Comparison of ENCODE assay signal across 30 mouse cellular contexts in the genomic region with DNA sequence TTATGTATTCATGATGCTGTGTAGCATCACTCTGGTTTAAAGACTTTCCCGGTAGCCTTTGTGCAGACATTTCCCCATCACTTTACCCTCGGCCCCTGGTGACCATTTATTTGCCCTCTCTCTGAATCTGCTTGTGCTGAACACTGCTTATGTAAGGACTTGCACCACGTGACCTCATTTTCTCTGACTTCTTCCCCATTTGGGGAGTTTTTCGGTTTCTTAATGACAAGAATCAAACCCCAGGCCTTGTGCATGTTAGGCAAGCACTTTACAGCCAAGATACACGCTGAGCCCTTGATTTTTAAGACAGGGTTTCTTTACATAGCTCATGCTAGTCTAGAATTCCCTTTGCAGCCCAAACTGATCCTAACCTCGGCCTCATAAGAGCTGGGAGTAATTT. TPM values are rescaled to one million over a fixed set of nuclear protein-coding genes. Genes with fewer than 3 reads are reported as not detected.
A peak's percentile ranks its signal among the peaks of the same experiment; 100 is the strongest.
DNase-seq lines count a peak whose midpoint lies in the region; ATAC-seq lines count a peak whose summit lies in the region.
"Had no signal": no experiment of that assay in that cellular context is flagged by ENCODE, and none has a peak within 500 bp of the region (broad histone marks: within the 10 kb centered on the region; RNA-seq: fewer than 3 reads in every experiment).

No protein-coding gene starts in this region.

- H3K27me3 ChIP-seq in splenic B cell, adult 2 months (ENCODE audit: control insufficient read depth, insufficient read depth, low read length, poor library complexity, severe bottlenecking): no peaks in the 10 kb centered on the region
- no peaks in the 10 kb centered on the region for H3K27me3 ChIP-seq in liver, embryonic 11.5 days (replicated peaks; ENCODE audit: control insufficient read depth, insufficient read depth, low read length)
- H3K27me3 ChIP-seq: kidney, embryonic 15.5 days; midbrain, embryonic 15.5 days; Patski had no signal

- peaks cover 17% of the 10 kb centered on the region for H3K36me3 ChIP-seq in splenic B cell, adult 2 months (ENCODE audit: control insufficient read depth, insufficient read depth, low read length, poor library complexity, severe bottlenecking)
- H3K36me3 ChIP-seq in liver, embryonic 11.5 days (ENCODE audit: control insufficient read depth, insufficient read depth, low read length): peaks cover 4% of the 10 kb centered on the region

- H3K9me3 ChIP-seq in liver, embryonic 11.5 days (ENCODE audit: control insufficient read depth, low read length): no peaks in the 10 kb centered on the region
- H3K9me3 ChIP-seq: kidney, embryonic 15.5 days; midbrain, embryonic 15.5 days had no signal

- 86% methylated on average over 6 of the region's 6 CpGs for WGBS in liver, embryonic 11.5 days

- H3K27ac ChIP-seq in liver, embryonic 11.5 days (ENCODE audit: low read depth, low read length): no peak overlapping the region
- H3K27ac ChIP-seq: hindbrain, postnatal 0 days; kidney, embryonic 15.5 days; midbrain, embryonic 15.5 days; stomach, postnatal 0 days had no signal

- ATAC-seq in hematopoietic stem cell, adult 5-6 weeks (replicated peaks in 1 of 2; ENCODE audit: insufficient read depth in 1 of 2, low FRiP score in 2 of 2, low TSS enrichment in 1 of 2, low read depth in 1 of 2, poor library complexity in 2 of 2, severe bottlenecking in 2 of 2): peak; percentile 42 to 46; a peak in 2 of 4 replicates
- no peak for ATAC-seq in liver, embryonic 11.5 days (replicated peaks; ENCODE audit: low FRiP score)
- ATAC-seq: CD4-positive, CD25-positive, alpha-beta regulatory T cell, adult 4 months; forebrain, embryonic 14.5 days; hindbrain, postnatal 0 days; intestine, embryonic 16.5 days; lung, postnatal 0 days; midbrain, embryonic 15.5 days; Patski had no signal

- no peak overlapping the region for H3K9ac ChIP-seq in liver, embryonic 11.5 days (ENCODE audit: low read depth, low read length)
- H3K9ac ChIP-seq: kidney, embryonic 15.5 days; midbrain, embryonic 15.5 days had no signal

- H3K4me1 ChIP-seq in liver, embryonic 11.5 days (replicated peaks; ENCODE audit: control insufficient read depth, insufficient read depth, low read length): no peaks in the 10 kb centered on the region
- H3K4me1 ChIP-seq: kidney, embryonic 15.5 days; midbrain, embryonic 15.5 days had no signal

- H3K4me2 ChIP-seq in liver, embryonic 11.5 days: no peak overlapping the region
- H3K4me2 ChIP-seq: kidney, embryonic 15.5 days; midbrain, embryonic 15.5 days had no signal

- DNase-seq in adrenal gland, postnatal 10 days: peak; percentile 35
- no peak for DNase-seq in adrenal gland, adult (ENCODE audit: inconsistent age in 2 of 2, low spot score in 1 of 2)
- peak; percentile 6 for DNase-seq in lung, postnatal 25 days (ENCODE audit: low spot score)
- DNase-seq in lung, postnatal 14 days: no peak
- DNase-seq in splenic B cell, adult 2 months (ENCODE audit: low read depth, low spot score): peak; percentile 14
- DNase-seq in thymus, adult 18-20 months: no peak
- no peak for DNase-seq in liver, embryonic 11.5 days (ENCODE audit: low spot score)
- DNase-seq: adrenal gland, adult 8-10 months; cerebellum, adult 8-10 months; cerebellum, postnatal 36 days; heart, postnatal 36 days; kidney, postnatal 36 days; layer of hippocampus, adult 9-11 months; right cerebral cortex, adult 18-20 months; right cerebral cortex, postnatal 4 days had no signal

- no peak overlapping the region for H3K4me3 ChIP-seq in liver, embryonic 11.5 days (ENCODE audit: low read depth, low read length)
- H3K4me3 ChIP-seq: kidney, embryonic 15.5 days; midbrain, embryonic 15.5 days; myocyte had no signal

RNA-seq across cellular contexts. Expression of gene Sycp3, which starts 18.1 kb away (rescaled TPM):
- 1 to 10 TPM in 1 of 2 experiments, under 1 TPM in 1; 0.82 to 1.7 TPM for total RNA-seq in adrenal gland, postnatal 10 days (2021)
- 1.6 TPM in 1 of 2 replicates, not detected in the other for total RNA-seq in hematopoietic stem cell, adult 5-6 weeks (2017)
- polyA plus RNA-seq in liver, embryonic 11.5 days (2014; fragmentation: Nextera tagmentation; extraction: Ambion mirVana): not detected in 2 replicates
- total RNA-seq: gastrocnemius, adult 8-10 months; hindbrain, postnatal 0 days had no signal
- polyA plus RNA-seq: CD4-positive, CD25-positive, alpha-beta regulatory T cell, adult 4 months; embryonic facial prominence, embryonic 14.5 days; forebrain, embryonic 14.5 days; liver, embryonic 16.5 days; lung, postnatal 0 days; myocyte; neural tube, embryonic 14.5 days; Patski had no signal

Comparison
In these comparisons a context has a peak if more than half of its experiments do, and no peak if none do; other contexts are left out.
1. DNase-seq: peak in adrenal gland, postnatal 10 days (single experiment), lung, postnatal 25 days (single experiment) and splenic B cell, adult 2 months (single experiment); none in adrenal gland, adult (0 of 2), lung, postnatal 14 days (single experiment), thymus, adult 18-20 months (0 of 2) and liver, embryonic 11.5 days (single experiment).